Mouse (Mus musculus) macrophage (primary cell): Measurements from ENCODE around the gene Adam1b. TPM values are rescaled to one million over a fixed set of nuclear protein-coding genes. Genes with fewer than 3 reads are reported as not detected.

ENCODE experiments used
- polyA plus RNA-seq: library from polyadenylated mRNA; stranded (reverse); fragments of 250-400 nt; gene quantifications from 3 replicates; pipeline ENCODE4 v1.2.4, GENCODE M21; 2018; ENCODE audit warnings: inconsistent platforms

Adam1b gene
- polyA plus RNA-seq, 1 experiment from 2014 or later = not detected

Other genes starting within 250 kb of the Adam1b start
- gene Trafd1, start 117.8 kb downstream of the Adam1b start, polyA plus RNA-seq = 97.3 to 304 TPM (median 148 TPM) in 3 replicates
- gene Naa25, start 105.5 kb downstream of the Adam1b start, polyA plus RNA-seq = 15.3 to 23.7 TPM (median 17.0 TPM) in 3 replicates
- gene Tmem116, start 51.5 kb downstream of the Adam1b start, polyA plus RNA-seq = 0.81 to 1.9 TPM (median 1.5 TPM) in 3 replicates
- 327 to 388 TPM (median 342 TPM) in 3 replicates for gene Erp29, start 50.9 kb downstream of the Adam1b start, polyA plus RNA-seq
- gene Adam1a, start 42.0 kb upstream of the Adam1b start, polyA plus RNA-seq = 0.40 to 1.5 TPM (median 0.95 TPM) in 3 replicates
- 0.11 to 0.26 TPM in 2 of 3 replicates, not detected in the other for gene Gm42878, start 42.0 kb upstream of the Adam1b start, polyA plus RNA-seq
- gene Mapkapk5, start 42.5 kb upstream of the Adam1b start, polyA plus RNA-seq = 51.6 to 103 TPM (median 67.2 TPM) in 3 replicates
- gene Aldh2, start 90.4 kb upstream of the Adam1b start, polyA plus RNA-seq = 566 to 1,134 TPM (median 980 TPM) in 3 replicates
- 6.2 to 10.9 TPM (median 7.4 TPM) in 3 replicates for gene Acad12, start 115.5 kb upstream of the Adam1b start, polyA plus RNA-seq
- 1.7 to 4.4 TPM (median 2.5 TPM) in 3 replicates for gene Acad10, start 157.1 kb upstream of the Adam1b start, polyA plus RNA-seq
- 32.4 to 40.7 TPM (median 36.5 TPM) in 3 replicates for gene Brap, start 157.1 kb upstream of the Adam1b start, polyA plus RNA-seq
- 45.1 to 115 TPM (median 51.4 TPM) in 3 replicates for gene Atxn2, start 207.9 kb upstream of the Adam1b start, polyA plus RNA-seq